Mouse (Mus musculus): ENCODE measurements around the gene Otof. TPM values are rescaled to one million over a fixed set of nuclear protein-coding genes. Genes with fewer than 3 reads are reported as not detected.

The Otof gene
- total RNA-seq, 2 experiments from 2014 or later, result 1.2 to 1.7 TPM

GRCm38 (mm10) chr5:30427406-30427805 lies 34.3 kb downstream of the Otof start:
- no peak for DNase-seq (ENCODE audit: low spot score in 2 of 2)

GRCm38 (mm10) chr5:30423572-30424244 lies 38.0 kb downstream of the Otof start:
- DNase-seq (ENCODE audit: low spot score in 2 of 2), result peak; percentile 46 to 59

- no peak for DNase-seq (ENCODE audit: low spot score in 2 of 2)
These were observed 38.6 kb downstream of the Otof start for GRCm38 (mm10) chr5:30423121-30423520.

- DNase-seq (ENCODE audit: low spot score in 2 of 2), result no peak
These were observed 45.1 kb downstream of the Otof start for GRCm38 (mm10) chr5:30416665-30417064.

GRCm38 (mm10) chr5:30415876-30416275 lies 45.9 kb downstream of the Otof start:
- DNase-seq (ENCODE audit: low spot score in 2 of 2), result no peak

- DNase-seq (ENCODE audit: low spot score in 2 of 2), result no peak
These were observed 46.4 kb downstream of the Otof start for GRCm38 (mm10) chr5:30415381-30415780.

- DNase-seq (ENCODE audit: low spot score in 2 of 2), result no peak
These were observed 50.2 kb downstream of the Otof start for GRCm38 (mm10) chr5:30411524-30411923.

- no peak for DNase-seq (ENCODE audit: low spot score in 2 of 2)
These were observed 54.9 kb downstream of the Otof start for GRCm38 (mm10) chr5:30406876-30407275.

GRCm38 (mm10) chr5:30401165-30401564 lies 60.6 kb downstream of the Otof start:
- DNase-seq (ENCODE audit: low spot score in 2 of 2), result no peak

- no peak for DNase-seq (ENCODE audit: low spot score in 2 of 2)
These were observed 61.2 kb downstream of the Otof start for GRCm38 (mm10) chr5:30400521-30400920.

GRCm38 (mm10) chr5:30391473-30391872 lies 70.3 kb downstream of the Otof start:
- DNase-seq (ENCODE audit: low spot score in 2 of 2), result peak; percentile 60 to 76

GRCm38 (mm10) chr5:30389836-30390235 lies 71.9 kb downstream of the Otof start:
- no peak for DNase-seq (ENCODE audit: low spot score in 2 of 2)

- no peak for DNase-seq (ENCODE audit: low spot score in 2 of 2)
These were observed 74.0 kb downstream of the Otof start for GRCm38 (mm10) chr5:30387726-30388125.

- no peak for DNase-seq (ENCODE audit: low spot score in 2 of 2)
These were observed 78.9 kb downstream of the Otof start for GRCm38 (mm10) chr5:30382876-30383275.

GRCm38 (mm10) chr5:30369426-30369825 lies 92.3 kb downstream of the Otof start:
- DNase-seq (ENCODE audit: low spot score in 2 of 2), result no peak

GRCm38 (mm10) chr5:30367405-30367804 lies 94.3 kb downstream of the Otof start:
- no peak for DNase-seq (ENCODE audit: low spot score in 2 of 2)

GRCm38 (mm10) chr5:30358436-30359099 lies 103.2 kb downstream of the Otof start:
- no peak for DNase-seq (ENCODE audit: low spot score in 2 of 2)

GRCm38 (mm10) chr5:30356647-30357046 lies 105.1 kb downstream of the Otof start:
- DNase-seq (ENCODE audit: low spot score in 2 of 2), result no peak

GRCm38 (mm10) chr5:30355559-30356159 lies 106.1 kb downstream of the Otof start:
- no peak for DNase-seq (ENCODE audit: low spot score in 2 of 2)

GRCm38 (mm10) chr5:30355114-30355513 lies 106.6 kb downstream of the Otof start:
- DNase-seq (ENCODE audit: low spot score in 2 of 2), result no peak

- no peak for DNase-seq (ENCODE audit: low spot score in 2 of 2)
These were observed 108.1 kb downstream of the Otof start for GRCm38 (mm10) chr5:30353605-30354004.

GRCm38 (mm10) chr5:30343886-30344285 lies 117.8 kb downstream of the Otof start:
- no peak for DNase-seq (ENCODE audit: low spot score in 2 of 2)

All from gastrocnemius, postnatal 4 days (tissue).